Mouse (Mus musculus) R1 (cell line): ENCODE results near the gene Bdp1.
"Not testable (repeated sequence)": the region's sequence is repeated elsewhere in the genome, so short reads cannot be mapped to it uniquely, and the experiment has no call there.

Experiments
- DNase-seq: peaks from one replicate; pipeline ENCODE4 v3.0.0-alpha.2; 2018; ENCODE audit warnings: low read depth, low spot score

The Bdp1 gene

DNA sequence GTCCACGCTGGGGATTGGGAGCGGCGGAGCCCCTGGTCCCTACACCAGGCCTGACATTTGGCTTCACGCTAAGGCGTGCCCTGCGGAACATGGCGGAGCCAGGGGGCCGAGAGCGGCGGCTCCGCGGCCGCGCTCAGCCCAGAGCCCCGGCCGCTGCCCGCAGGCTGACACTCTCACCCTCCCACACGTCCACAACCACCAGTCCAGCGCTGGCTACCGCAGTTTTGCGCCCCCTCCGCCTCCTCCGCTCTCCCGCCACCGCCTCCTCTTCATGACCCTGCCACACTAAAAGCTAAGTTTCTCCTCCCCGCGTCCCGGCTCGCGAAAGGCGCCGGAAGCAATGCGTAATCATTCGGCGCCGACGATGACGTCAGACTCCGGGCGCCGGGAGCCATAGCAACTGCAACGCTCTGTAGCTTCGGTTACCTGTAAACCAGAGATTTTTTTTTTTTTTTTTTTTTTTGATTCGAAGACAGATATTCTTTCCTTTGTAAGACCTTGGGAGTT, at the start of gene Bdp1:
TSS of gene Bdp1 (minus strand) at position 323 of the 507 bp plus-strand sequence.
- peak; percentile 91 for DNase-seq

DNA sequence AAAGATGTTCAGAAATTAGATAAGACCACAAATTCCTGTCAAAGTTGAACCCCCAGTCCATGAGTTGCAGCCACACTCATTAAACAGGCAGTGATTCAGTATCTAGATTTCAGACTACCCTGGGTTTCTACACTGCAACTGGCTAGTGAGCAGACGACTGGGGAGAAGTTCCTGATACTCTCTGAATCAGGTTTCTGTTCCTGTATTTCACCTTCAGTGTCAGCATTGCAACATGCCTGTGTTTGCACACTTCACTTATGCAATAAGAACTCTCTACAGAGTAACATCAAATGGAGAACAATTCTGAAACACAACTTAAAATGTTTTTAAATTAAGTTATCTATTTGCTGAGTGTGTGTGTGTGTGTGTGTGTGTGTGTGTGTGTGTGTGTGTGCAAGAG, 48.8 kb upstream of the Bdp1 start:
- DNase-seq, result no peak

DNA sequence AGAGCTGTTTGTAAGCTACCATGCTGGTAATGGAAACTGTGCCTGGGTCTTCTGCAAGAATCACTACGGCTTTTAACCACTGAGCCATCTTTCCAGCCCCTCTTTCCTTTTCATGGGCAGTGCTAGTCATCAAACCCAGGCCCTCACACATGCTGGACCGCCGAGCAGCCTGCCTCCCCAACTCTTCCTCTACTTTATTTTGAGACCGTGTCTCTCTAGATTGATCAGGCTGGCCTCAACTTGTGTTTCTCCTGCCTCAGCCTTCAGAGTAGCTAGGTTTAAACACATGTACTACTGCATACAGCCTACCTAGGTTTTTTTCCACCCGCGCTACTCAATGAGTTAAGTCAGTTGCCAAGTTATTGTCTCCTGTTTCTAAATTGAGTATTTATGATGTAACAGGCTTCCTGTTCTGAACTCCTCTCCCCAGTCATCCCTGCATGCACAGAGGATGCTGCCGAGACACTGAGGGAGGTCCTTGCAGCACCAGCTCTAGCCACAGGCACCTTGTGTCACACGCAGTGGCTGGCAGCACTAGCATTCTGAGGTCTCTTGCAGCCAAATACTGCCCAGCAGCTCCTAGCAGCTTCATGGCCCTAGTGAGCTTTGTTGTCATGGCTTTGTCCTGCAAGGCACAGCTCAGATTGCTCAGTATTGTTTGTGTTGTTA, 37.9 kb upstream of the Bdp1 start:
- peak; percentile 6 for DNase-seq

- peak; percentile 16 for DNase-seq
Measured at GRCm38 (mm10) chr13:100125258-100125643, 21.4 kb upstream of the Bdp1 start.

GRCm38 (mm10) chr13:100124423-100125257, 20.8 kb upstream of the Bdp1 start, which contains the start of gene Smn1:
Gene Smn1 (plus strand): TSS chr13:100124852.
- DNase-seq, result peak; percentile 95

GRCm38 (mm10) chr13:100123970-100124369, 20.1 kb upstream of the Bdp1 start:
- DNase-seq, result no peak

DNA sequence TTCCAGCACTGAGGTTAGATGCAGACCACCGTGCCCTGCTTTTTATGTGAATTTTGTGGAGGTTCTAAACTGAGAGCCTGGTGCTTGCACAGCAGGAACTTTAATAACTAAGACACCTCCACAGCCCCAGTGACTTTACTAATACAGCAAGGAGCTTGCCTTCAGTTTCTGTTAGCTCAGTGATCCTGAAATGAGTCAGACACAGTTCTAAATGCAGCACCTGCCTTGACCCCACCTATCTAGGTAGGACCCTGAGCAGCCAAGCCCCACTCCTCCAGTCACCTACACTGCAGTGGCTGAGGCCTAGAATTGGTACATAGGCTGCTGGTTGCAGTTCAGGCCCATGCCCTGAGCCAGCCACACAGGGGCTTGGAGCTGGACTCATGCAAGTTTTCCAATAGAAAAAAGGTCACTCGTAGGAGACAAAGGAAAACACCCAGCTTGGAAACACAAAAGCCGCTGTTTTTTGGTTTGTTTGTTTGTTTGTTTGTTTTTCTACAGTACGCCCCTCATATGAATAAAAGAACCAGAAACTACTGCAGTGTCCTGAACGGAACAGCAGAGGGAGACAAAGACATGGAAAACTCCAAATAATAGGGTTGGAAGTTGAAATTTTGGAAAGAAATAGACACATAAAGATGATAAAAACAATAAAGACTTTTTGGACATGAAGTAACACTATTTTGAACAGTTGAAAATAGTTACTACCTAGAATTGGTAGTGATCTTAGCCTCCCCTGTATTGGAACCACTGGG, 8.5 kb upstream of the Bdp1 start:
- peak; percentile 22 for DNase-seq

DNA sequence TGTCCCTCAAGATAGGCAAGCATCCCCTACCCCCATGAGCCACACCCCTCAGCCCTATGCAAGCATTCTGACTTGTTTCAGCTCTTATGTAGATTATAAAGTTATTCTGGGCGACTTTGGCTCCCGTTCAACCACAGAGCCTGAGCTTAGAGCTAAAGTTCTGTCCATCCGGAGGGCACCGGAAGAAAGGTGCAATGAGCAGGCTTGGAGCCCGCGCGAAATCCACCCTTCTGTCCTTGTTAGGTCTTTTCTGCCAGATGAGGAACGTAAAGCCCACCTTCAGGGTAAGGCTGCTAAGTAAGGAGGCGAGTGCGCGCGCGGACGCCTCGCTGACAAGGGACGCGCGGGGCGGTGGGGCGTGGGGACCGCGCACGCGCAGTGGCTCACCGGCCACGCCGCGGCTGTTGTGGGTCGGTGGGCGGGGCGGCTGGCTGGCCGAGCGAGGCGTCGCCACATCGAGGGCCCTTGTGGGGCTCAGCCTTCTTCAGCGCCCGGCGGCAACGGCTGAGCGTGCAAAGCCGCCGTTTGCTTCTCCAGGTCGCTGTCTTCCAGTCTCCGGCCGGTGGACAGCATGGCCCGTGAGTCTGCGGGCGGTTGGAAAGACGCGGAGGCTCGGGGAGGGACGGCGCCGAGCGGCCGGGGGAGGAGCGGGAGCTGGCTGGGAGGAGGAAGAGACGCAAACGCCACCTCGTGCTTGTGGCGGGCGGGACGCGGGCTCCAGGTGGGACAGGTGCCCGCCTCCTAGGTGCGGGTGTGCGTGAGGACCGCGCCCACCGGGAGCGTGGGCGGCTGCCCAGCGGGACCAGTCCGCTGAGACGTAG, 4.0 kb upstream of the Bdp1 start, which contains the start of gene Serf1:
TSS of gene Serf1 (plus strand) at position 361 of the 821 bp plus-strand sequence.
- peak; percentile 73 for DNase-seq

DNA sequence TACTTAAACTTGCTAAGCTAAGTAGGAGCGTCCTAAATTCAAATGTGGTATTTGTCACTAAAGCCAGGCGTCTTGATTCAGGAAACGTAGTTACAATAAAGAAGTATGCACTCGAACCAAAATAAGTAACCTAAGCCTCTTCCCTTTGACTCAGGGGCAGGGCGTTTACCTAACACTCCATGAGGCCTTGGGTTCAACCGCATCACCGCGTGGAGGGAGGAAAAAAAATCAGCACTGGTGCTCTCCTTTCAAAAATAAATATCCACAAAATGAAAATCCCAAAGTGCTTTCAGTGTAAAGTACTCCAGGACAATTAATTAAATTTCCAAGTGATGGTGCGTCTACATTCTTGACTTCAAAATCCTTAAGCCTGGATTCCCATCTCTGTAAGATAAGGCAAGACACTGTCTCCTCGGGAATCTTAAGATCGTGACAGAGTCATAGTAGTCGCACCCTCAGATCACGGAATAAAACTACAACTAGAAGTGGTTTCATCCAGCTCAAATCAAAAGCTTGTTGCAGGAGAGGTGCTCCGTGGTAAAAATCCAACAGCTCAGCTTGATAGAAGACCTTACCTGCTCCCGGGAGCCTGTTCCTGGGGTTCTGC, 715 bp downstream of the Bdp1 start:
- peak; percentile 33 for DNase-seq

DNA sequence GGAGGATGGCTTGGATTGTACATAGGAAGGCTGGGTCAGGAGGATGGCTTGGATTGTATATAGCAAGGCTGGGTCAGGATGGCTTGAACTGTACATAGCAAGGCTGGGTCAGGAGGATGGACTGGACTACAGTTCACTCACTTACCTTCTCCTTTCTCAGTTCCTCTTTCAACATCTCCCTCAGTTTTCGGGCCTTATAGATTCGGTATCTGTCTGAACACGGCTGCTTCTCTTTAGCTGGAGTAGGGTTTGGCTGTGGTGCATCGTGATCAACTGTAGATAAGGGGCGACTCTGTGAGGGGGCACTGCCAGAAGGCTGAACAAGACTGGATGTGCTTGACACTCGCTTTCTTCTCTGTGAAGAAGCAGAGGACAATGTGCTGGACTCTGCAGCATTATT, 5.1 kb downstream of the Bdp1 start:
- no peak for DNase-seq

DNA sequence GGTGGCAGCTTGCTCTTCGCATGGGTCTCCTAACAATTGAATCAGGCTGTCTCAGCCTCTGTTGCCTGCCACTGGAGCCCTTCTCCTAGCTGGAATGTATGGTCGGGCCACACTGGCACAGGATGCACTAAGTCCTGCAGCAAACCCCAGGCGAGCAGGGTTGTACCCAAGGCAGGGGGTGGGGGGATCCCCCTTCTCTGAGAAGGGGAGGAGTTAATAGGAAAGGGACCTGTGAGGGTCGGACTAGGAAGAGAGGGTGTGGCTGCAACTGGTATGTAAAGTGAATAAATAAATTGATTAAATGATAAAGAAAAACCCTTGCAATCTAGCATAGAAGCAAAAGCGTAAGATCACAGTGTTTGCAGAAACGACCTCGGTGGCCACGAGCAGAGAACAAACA, 32.4 kb downstream of the Bdp1 start:
- DNase-seq, result peak; percentile 21

- no peak for DNase-seq
Measured at GRCm38 (mm10) chr13:100067821-100068220, 36.0 kb downstream of the Bdp1 start.

DNA sequence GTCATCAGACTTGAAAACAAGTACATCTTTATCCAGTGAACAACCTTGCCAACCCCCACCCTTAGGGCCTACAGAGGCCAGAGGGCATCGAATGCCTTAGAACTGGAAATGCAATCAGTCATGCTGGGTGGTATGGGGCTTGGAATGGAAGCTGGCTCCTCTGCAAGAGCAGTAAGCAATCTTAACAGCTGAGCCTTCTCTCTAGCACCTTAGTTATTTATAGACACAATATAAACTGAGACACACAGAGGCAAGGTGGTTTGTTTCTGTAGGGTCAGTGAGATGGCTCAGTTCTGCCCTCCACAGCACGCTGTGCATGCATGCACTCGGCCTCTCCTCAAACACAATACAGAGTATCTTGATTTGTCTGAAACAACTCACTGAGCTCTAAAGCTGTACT, 39.9 kb downstream of the Bdp1 start:
- no peak for DNase-seq

- DNase-seq, result not testable (repeated sequence)
Measured at GRCm38 (mm10) chr13:100057738-100058137, 46.1 kb downstream of the Bdp1 start.

DNA sequence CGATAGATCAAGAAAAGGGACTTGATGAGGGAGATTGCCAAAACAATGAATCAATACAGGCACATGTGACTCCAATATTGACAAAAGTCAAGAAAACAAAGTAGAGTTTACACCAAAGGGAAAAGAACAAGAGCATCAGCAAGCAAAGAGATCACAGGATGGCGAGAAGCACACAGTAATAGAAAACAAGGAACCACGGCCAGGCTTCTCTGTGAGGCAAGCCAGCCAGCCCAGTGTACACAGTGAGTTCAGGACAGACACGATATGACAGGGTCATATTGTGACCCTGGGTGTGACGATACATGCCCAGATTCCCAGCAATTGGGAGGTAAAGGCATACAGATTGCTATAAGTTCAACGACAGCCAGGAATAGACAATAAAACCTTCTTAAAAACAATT, 77.9 kb downstream of the Bdp1 start:
- DNase-seq, result no peak

DNA sequence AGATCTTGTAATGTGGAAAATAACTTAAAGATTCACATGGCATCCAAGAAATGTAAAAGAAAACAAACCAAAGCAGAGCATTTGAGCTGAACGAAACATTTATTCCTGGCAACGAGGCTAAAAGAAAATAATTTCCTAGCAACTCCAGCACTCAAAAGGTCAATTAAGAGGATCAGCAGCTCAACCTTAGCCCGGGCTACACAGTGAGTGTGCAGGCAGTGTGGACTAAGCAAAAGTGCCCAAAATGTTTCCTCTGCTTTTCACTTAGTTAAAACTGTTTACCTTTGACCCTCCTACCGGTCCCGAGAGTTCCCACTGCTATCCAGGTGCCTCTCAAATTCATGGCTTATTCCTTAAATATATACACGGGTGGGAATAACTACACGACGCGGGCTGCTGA, 87.0 kb downstream of the Bdp1 start:
- no peak for DNase-seq

DNA sequence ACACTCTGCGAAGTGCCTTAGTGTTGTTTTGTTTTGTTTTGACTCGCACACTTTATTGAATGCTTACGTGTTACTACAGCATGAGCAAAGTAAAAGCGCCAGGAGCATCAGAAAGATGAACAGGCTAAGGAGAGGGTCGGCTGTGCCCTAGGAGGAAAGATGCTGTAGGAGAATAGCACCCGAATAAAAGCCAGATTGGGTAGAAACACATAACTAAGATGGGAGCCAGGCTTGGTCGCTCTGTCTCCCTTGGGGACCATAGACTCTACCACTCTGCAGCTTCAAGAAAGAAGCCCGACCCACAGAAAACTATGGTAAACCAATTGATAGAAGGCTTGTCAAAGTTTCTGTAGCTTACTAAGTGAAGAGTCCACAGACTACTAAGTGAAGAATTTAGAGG, 87.9 kb downstream of the Bdp1 start:
- DNase-seq, result no peak

- peak; percentile 95 for DNase-seq
Measured at GRCm38 (mm10) chr13:100014906-100015895, 88.7 kb downstream of the Bdp1 start, which contains the start of gene Mccc2. Gene Mccc2 (minus strand): TSS chr13:100015639.

- no peak for DNase-seq
Measured at GRCm38 (mm10) chr13:100005911-100006496, 97.9 kb downstream of the Bdp1 start.
